Mouse (Mus musculus) embryonic fibroblast, embryonic 13.5 days (primary cell): Measurements from ENCODE around the gene Rpn1.

Source experiments
- CTCF ChIP-seq: IDR thresholded peaks from 2 replicates; pipeline ENCODE4 v1.5.1; 2011; ENCODE audit warnings: mild to moderate bottlenecking, control low read depth, low read length, moderate library complexity, borderline replicate concordance; ENCODE audit not compliant: insufficient read depth
- POLR2A ChIP-seq: IDR thresholded peaks from 2 replicates; pipeline ENCODE4 v1.6.1; 2011; ENCODE audit warnings: low read depth, mild to moderate bottlenecking, control low read depth, low read length, moderate library complexity

DNA sequence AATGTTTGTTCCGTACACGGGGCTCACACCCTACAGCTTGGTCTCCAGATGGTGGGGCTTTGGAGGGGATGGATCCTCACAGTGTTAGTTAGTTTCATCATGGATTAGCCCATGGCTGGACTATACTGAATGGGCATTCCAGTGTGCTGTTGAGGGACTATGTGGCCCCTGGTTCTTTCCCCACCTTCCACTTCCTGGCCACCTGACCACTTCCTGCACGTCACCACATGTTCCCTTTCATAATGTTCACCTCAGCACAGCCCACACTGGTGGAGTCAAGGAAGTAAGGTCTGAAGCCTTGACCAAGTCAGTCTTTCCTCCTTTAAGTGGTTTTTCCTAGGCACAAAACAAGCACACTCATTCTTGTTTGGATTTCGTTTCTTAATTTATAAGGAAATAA lies 23.7 kb upstream of the Rpn1 start:
- TF ChIP-seq CTCF = no peak
- no peak for TF ChIP-seq POLR2A
